Mouse (Mus musculus) spleen, embryonic (tissue): ENCODE data around the gene Pbx4.

Experiments
- CTCF ChIA-PET: fragments of 350-600 bp; sonication (Branson Sonifier 250); formaldehyde crosslinking; loops from one replicate; lab custom pipeline; 2022; lab: Charles Lee

Pbx4 gene

GRCm38 (mm10) chr8:69870003-69870765, 37.9 kb downstream of the Pbx4 start:
- CTCF ChIA-PET, result no interaction called here

DNA sequence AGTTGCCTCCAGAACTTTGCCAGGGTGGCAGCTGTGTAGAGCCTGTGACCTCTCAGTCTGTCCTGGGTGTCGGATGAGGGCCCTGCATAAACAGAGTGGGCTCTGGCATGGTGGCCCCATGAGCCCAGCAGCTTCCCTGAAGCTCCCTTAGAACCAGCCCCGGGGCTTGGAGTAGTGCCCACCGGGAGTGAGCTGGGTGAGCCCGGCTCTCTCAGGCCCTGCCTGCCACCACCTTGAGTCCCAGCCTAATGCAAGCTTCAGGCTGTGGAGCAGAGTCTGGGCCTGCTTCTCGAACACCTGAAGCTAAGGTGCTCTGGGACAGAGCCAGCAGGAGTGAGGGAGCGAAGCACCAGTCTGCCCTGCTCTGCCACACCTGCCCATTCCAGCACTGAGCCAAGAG, 38.6 kb downstream of the Pbx4 start:
- CTCF ChIA-PET, result no interaction called here

- CTCF ChIA-PET, result no interaction called here
These were observed 41.9 kb downstream of the Pbx4 start for GRCm38 (mm10) chr8:69874155-69874554.

GRCm38 (mm10) chr8:69874654-69875053, 42.4 kb downstream of the Pbx4 start:
- CTCF ChIA-PET, result no interaction called here

GRCm38 (mm10) chr8:69876097-69876496, 43.8 kb downstream of the Pbx4 start:
- CTCF ChIA-PET, result interaction anchor here (1.1 kb wide), 1 partner anchor 81 kb away, joined by 3 read pairs; no protein-coding TSS in a partner anchor

DNA sequence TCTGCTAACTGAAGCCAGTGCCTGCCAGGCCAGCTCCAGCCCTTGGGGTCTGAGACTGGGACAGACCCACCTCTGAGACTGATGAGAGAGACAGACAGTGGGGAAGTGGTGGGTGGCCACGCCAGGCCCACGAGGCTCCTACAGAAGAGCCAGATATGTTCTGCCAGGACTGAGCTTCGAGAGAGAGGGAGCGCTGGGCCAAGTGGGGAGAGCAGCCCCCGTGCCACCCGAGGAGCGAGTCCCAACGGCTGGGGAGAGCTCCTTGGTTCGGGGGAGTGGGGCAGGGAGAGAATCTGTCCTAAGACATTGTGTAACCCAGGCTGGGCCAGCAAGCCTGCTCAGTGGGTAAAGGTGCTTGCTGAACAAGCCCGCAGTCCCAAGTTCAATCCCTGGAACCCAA, 44.7 kb downstream of the Pbx4 start:
- CTCF ChIA-PET, result no interaction called here

- CTCF ChIA-PET, result no interaction called here
These were observed 45.1 kb downstream of the Pbx4 start for GRCm38 (mm10) chr8:69877396-69877795.

GRCm38 (mm10) chr8:69877992-69878391, 45.7 kb downstream of the Pbx4 start:
- CTCF ChIA-PET, result no interaction called here

DNA sequence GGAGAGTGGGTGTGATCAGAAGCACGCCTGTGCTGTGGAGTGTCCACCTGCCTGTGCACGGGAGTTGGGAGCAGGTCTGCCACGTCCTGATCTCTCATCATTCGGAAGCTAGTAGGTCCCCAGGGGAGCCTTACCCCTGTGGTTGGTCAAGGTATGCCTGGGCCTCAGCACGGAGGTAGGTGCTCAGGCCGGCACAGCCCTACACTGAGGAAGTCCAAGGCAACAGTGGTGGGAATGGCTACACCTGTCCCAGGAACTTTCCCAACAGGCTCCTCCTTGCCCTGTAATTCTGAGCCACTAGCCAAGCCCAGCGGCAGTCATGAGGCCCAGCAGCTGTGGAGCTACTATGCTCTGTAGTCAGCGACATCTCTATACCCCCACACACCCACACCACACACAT, 47.4 kb downstream of the Pbx4 start:
- CTCF ChIA-PET, result no interaction called here

- CTCF ChIA-PET, result no interaction called here
These were observed 48.5 kb downstream of the Pbx4 start for GRCm38 (mm10) chr8:69880841-69881240.

- CTCF ChIA-PET, result no interaction called here
These were observed 49.1 kb downstream of the Pbx4 start for GRCm38 (mm10) chr8:69881261-69881865.

DNA sequence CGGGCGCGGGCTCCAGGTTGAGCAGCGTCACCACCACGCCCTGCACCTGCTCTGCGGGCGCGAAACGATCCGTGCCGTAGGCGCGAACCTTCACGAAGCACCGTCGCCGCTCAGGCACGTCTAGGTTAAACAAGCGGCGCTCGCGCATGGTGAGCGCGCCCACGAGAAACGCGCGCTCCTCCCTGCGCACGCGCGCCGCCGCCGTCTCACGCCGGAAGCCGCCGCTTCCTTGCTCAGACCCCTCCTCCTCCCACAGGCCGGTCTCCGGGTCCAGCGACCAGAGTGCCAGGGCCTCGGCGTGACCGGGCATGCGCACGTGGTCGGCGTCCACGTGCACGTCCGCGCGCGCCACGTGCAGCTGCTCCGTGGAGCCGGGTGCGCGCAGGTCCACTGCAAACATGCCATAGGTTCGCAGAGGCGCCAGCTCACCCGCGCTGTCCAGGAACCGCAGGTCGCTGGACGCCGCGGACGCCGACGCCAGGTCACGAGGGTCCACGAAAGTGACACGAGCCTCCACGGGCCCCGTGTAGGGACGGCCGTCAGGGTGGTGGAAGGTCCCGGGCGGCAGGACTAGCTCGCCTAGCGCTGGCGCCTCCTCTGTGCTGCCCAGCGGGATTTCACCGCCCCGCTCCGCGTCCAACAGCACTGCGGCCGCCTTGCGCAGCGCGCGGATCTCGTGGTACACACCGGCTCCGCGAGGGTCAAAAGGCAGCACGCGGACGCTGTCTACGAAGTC, 49.9 kb downstream of the Pbx4 start:
- CTCF ChIA-PET, result no interaction called here

DNA sequence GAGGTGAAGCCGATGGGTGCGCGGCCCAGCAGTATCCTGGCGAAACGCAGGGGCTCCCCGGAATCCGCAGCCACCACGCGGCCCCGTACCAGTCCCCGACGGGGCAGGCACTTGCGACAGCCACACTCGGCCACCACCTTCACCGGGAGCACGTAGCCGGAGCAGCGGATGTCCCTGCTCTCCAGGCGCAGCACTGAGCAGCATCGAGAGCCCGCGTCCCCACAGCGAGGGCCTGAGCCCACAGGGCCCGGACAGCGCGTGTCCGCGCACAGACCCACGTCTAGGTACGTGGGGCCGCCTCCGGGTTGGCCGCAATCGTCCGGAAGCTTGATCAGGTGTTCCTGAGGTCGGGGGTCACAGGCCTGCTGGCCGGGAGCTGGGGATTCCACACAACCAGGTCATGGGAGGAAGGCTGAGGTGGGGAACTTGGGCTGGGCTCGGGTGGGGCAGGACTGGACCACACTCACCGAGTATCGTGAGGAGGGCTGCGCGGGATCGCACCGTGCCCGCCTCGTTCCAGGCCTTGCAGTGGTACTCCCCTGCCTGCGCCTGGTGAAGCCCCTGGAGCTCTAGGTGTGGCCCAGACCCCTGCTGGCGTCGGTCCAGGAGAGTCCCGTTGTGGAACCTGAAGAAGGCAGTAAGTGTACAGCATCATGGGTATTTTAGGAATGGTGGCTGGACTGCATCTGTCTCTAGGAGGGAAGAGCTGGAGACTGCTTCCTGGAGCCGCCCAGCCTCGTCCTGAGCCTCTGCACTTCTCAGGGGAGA, 50.7 kb downstream of the Pbx4 start:
- CTCF ChIA-PET, result interaction anchor here (0.7 kb wide), 1 partner anchor 168 kb away, joined by 4 read pairs; no protein-coding TSS in a partner anchor

- CTCF ChIA-PET, result interaction anchor here (0.7 kb wide), 1 partner anchor 167 kb away, joined by 4 read pairs; no protein-coding TSS in a partner anchor
These were observed 51.9 kb downstream of the Pbx4 start for GRCm38 (mm10) chr8:69884141-69884540.

DNA sequence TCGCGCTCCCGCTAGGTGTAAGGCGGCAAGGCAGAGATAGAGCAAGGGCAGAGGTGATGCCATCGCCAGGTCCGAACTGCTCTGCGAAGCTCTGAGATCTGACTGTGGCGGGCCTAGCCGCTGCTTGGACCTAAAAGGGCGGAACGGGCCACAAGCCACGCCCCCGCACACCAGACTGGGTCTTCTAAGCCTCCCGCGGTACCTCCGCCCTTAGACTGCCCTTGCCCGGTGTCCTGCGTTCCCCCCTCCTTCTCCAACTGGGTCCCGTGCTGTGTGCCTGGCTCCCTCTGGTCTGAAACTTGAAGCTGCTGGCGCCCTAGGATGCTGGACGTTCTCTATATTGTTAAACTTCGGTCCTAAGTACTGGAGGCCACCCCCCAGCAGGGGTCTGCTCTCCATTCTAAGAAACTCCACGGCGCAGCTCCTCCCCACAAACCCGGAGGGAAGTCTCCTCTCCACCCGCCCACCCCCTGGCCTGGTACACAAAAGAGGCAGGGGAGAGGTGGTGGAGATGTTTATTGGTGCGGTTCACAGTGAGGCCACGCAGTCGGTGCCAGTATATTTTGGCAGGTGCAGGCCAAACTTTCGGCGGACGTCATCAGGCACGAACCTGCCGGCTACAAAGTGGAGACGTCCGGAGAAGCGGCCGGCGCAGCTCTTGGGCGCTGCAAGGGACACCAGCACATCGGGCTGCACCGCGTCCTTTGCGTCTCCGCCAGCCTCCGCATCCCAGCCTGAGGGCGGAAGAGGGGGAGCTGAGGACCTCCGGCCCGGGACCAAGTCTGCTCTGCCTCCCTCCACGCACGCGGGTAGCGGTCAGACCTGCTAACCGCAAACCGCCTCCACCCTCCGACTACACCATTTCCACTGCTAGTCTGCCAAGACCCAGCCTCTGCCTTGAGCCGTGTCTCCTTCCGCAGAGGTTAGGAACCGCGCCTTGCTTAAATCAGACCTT, 55.3 kb downstream of the Pbx4 start, which contains the start of gene Cilp2:
Gene Cilp2 (minus strand): TSS at position 399 of the 955 bp plus-strand sequence.
- CTCF ChIA-PET, result no interaction called here

- CTCF ChIA-PET, result no interaction called here
These were observed 56.1 kb downstream of the Pbx4 start for GRCm38 (mm10) chr8:69888244-69888866.

DNA sequence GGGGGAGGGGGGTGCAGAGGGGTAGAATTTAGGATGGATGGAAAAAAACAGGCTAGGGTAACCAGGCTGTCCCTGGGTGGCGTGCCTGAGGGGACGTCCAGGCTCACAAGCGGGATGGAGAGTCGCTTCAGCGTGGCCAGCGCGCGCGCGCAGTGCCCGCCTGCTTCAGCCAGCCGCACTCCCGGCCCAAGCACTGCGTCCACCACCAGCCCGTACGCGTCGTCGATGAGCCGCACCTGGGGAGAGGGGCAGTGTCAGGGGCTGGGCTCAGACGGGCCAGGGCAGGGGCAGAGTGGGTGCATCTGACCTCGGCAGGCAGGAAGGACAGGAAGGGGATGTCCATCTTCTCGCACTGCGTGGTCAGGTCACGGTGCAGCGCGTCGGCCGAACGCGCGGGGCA, 56.6 kb downstream of the Pbx4 start:
- CTCF ChIA-PET, result no interaction called here

DNA sequence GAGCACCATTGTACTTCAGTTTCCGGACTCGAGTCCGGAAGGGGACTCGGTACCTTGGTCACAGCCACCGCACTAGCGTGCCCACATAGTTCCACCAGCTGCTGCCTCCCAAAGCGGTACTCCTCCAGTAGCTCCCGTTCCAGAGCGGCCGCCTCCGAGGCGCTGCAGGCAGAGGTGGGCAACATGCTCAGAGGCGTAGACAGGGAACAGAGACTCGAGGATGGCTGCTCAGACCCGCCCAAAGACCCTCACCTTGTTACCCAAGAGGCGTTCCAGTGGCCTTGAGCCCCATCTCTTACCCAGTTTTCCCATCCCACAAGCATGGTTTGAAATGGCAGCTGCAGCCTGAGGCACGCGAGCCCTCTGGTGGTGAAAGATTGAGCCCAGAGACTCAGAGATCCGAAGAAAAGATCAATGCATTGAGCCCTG, 58.5 kb downstream of the Pbx4 start:
- CTCF ChIA-PET, result no interaction called here

DNA sequence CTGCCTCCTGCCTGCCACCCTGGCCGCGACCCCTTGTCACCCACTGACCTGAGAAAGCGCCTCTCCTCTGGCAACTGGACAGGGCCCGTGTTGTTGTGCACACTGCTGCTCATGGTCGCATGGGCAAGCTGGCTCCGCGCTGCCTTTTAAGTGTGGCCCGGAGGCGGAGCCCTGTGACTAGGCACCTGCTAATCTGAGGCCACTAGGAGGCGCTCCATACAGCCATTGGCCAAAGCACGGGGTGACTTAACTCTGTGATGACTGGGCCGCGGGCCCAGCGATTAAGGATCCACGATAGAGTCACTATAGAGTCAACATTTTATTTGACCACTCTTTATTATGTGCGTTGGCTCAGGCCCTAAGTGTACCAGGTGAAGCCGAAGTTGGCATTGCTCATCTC, 61.6 kb downstream of the Pbx4 start:
- CTCF ChIA-PET, result no interaction called here

GRCm38 (mm10) chr8:69894836-69895332, 62.6 kb downstream of the Pbx4 start:
- CTCF ChIA-PET, result no interaction called here
